Mouse (Mus musculus) ES-Bruce4 (cell line): ENCODE measurements at regions not wholly inside any gene's neighbourhood (a gene's known extent, or its start where the extent isn't known, plus 50 kb on each side); places are given as distances from the start of the nearest gene placed in this dataset.

Source experiments
- H3K27ac ChIP-seq: 2 replicates; pipeline ENCODE4 v1.5.1; 2012; ENCODE audit warnings: low read length, inconsistent platforms; ENCODE audit not compliant: insufficient read depth
- H3K27me3 ChIP-seq: 2 replicates; pipeline ENCODE4 v1.6.1; 2012; ENCODE audit warnings: mild to moderate bottlenecking, low read length, inconsistent platforms; ENCODE audit not compliant: control insufficient read depth, poor library complexity, insufficient read depth, severe bottlenecking
- H3K36me3 ChIP-seq: 2 replicates; pipeline ENCODE4 v1.6.1; 2012; ENCODE audit warnings: inconsistent platforms, mild to moderate bottlenecking, low read length, moderate library complexity; ENCODE audit not compliant: control insufficient read depth, poor library complexity, insufficient read depth, severe bottlenecking
- H3K4me1 ChIP-seq: one replicate; pipeline ENCODE4 v1.8.1; 2011; ENCODE audit warnings: low read length; ENCODE audit not compliant: control insufficient read depth, insufficient read depth
- H3K4me3 ChIP-seq: 2 replicates; pipeline ENCODE4 v1.5.1; 2011; ENCODE audit warnings: low read depth, mild to moderate bottlenecking, low read length
- H3K9ac ChIP-seq: 2 replicates; pipeline ENCODE4 v1.6.1; 2012; ENCODE audit warnings: low read depth, mild to moderate bottlenecking, inconsistent platforms; ENCODE audit not compliant: poor library complexity, severe bottlenecking
- H3K9me3 ChIP-seq: replicated peaks from 2 replicates; pipeline ENCODE4 v1.6.1; 2012; ENCODE audit warnings: mild to moderate bottlenecking, low read length, inconsistent platforms; ENCODE audit not compliant: control insufficient read depth, poor library complexity, insufficient read depth, severe bottlenecking
- CTCF ChIP-seq: IDR thresholded peaks from one replicate; pipeline ENCODE4 v1.8.1; 2011; ENCODE audit warnings: low read depth, low read length
- EP300 ChIP-seq: IDR thresholded peaks from 2 replicates; pipeline ENCODE4 v1.6.1; 2011; ENCODE audit warnings: low read depth, low read length; ENCODE audit not compliant: insufficient read depth
- POLR2A ChIP-seq: IDR thresholded peaks from one replicate; pipeline ENCODE4 v1.8.1; 2011; ENCODE audit warnings: low read length; ENCODE audit not compliant: insufficient read depth

DNA sequence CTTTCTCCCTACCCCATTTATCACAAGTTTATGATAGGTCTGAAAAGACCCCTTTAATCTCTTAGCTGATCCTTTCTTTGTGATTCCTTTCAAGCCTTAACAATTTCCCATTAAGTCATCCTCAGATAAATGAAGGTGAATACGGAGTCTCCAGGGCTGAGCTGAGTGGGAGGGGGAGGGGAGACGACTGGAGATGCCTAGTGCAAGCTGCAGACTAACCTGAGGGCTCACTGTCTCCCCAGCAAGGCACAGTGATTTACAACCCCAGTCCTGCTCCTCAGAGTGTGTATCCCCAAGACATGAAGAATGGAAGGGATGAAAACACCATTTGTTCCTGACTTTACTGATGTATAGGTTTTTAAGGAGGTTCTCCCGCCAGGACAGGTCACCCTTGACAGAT is 76.7 kb downstream of the Enc1 start:
- TF ChIP-seq POLR2A, result no peak
- no peak for TF ChIP-seq CTCF
- TF ChIP-seq EP300, result no peak
- H3K9me3 ChIP-seq, result peaks cover 6% of the 10 kb centered on the region
- no peak overlapping the region for H3K9ac ChIP-seq
- H3K36me3 ChIP-seq, result no peaks in the 10 kb centered on the region; the same call in 1 of the 2 replicates
- H3K4me3 ChIP-seq, result no peak overlapping the region
- H3K27me3 ChIP-seq, result no peaks in the 10 kb centered on the region
- H3K4me1 ChIP-seq, result peaks cover 4% of the 10 kb centered on the region
- H3K27ac ChIP-seq, result no peak overlapping the region

DNA sequence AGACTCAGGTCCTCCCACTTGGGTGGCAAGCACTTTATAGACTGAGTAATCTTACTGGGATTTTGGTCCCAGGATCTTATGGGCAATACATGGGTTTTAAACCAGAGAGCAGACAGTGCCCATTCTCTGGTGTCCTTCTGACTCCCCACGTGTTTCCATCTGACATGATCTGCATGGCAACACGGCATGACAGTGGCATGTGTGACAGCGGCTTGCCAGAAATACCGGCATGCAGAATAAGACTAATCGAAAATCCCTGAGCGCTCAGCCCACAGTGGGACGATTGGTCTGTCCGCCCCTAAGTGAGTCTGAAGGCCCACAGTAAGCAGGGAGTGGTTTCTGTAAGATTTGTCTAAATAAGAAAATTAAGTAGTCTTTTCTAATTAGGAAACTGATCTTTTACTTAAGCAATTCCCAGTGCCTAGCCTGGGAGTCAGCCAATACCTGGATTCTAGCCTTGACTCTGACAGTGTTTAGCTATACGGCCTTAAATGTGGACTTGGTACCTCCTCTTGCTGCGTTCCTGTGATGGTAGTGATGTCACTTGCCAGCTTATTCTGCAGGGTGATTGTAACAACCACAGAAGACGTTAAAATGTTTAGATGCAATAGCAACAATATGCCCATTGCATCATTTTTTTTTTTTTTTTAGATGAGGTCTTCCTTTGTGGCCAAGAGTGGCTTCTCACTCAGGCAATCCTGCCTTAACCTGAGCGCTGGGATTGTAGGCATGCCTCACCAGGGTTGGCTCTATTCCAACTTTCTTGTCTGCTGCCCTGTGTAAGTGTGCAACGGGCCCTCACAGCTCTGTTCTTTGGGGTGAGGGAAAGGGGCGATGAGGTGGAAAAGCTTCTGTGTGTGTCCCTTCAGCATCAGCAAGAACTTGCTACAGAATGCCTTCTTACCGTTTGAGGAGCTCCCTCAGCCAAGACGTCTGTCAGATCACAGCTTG is 71.8 kb downstream of the Enc1 start:
- Histone ChIP-seq H3K9ac (no peak overlapping the region), H3K36me3 (no peaks in the 10 kb centered on the region), H3K27me3 (no peaks in the 10 kb centered on the region), H3K4me3 (no peak overlapping the region), H3K27ac (no peak overlapping the region), H3K9me3 (no peaks in the 10 kb centered on the region), H3K4me1 (no peaks in the 10 kb centered on the region)
- TF ChIP-seq EP300, result no peak
- TF ChIP-seq POLR2A, result no peak
- TF ChIP-seq CTCF, result no peak

DNA sequence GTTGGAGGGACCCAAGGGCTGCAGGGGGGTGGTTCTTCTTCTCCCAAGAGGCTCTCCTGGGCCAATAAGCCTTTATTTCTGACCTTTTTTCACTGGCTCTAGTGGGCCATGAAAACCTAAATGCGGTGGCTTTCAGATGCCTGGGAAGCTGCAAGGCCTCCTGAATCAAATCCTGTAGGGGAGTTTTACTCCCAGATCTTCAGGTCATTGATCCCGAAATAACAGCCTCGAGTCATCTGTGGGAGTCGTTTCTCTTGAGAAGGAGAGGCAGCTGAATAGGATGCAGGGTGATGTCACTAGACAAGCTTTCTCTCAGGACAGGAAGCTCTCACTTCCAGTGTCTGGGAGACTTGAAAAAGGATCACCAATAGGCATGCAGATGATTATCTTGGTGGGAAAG is 70.4 kb downstream of the Enc1 start:
- H3K4me1 ChIP-seq, result no peaks in the 10 kb centered on the region
- no peaks in the 10 kb centered on the region for H3K27me3 ChIP-seq
- no peak overlapping the region for H3K27ac ChIP-seq
- no peak overlapping the region for H3K4me3 ChIP-seq
- no peaks in the 10 kb centered on the region for H3K36me3 ChIP-seq
- H3K9ac ChIP-seq, result no peak overlapping the region
- no peaks in the 10 kb centered on the region for H3K9me3 ChIP-seq
- TF ChIP-seq EP300, result no peak
- TF ChIP-seq CTCF, result no peak
- no peak for TF ChIP-seq POLR2A

DNA sequence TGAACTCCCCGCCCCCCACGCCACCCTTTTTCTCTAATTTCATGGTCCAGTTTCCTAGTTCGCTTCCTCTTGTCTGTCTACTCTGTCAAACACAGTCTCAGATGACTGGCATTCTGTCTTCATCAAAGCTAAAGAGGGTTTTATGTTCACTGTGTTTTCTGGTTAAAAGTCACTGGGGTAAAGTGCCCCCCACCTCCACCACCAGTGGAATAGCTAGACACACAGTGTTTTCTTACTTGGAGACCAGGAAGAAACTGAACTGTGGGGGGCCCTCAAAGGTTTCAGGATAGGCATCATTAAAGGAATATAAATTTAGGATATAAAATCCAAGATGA is 69.9 kb downstream of the Enc1 start:
- Histone ChIP-seq H3K9ac (no peak overlapping the region), H3K36me3 (no peaks in the 10 kb centered on the region), H3K9me3 (no peaks in the 10 kb centered on the region), H3K4me3 (no peak overlapping the region), H3K27me3 (no peaks in the 10 kb centered on the region), H3K27ac (no peak overlapping the region), H3K4me1 (no peaks in the 10 kb centered on the region)
- TF ChIP-seq CTCF, result no peak

DNA sequence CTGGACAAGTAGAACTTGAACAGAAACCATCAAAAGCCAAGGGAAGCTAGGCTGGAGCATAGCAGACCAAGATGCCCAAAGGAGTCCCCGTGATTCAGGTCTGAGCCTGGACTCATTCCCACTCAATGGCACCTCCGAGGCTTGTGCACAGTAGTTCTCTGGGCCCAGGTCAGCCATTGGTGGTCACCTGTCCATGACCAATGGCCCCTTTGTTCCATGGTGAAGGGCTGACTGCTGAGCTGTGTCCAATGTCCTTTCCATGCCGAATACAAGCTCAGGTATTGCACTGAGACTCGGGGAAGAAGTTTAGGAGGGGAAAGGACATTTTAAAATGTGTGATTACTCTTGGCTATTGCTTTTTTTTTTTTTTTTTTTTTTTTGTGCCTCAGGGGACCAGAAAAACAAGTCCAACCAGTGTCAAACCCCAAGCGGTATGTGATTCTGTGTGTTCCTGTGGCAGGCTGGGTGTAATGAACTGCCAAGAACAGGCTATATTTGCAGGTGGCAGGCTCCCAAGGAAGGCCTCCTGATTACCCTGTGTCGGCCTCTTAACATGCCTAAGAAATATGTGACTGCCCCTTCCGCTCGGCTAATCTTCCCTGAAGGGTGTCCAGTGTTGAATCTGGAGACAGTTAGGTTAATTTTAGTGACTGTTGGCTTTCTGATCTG is 69.4 kb downstream of the Enc1 start:
- Histone ChIP-seq H3K9ac (no peak overlapping the region), H3K27ac (no peak overlapping the region), H3K36me3 (no peaks in the 10 kb centered on the region), H3K4me3 (no peak overlapping the region), H3K9me3 (no peaks in the 10 kb centered on the region), H3K4me1 (no peaks in the 10 kb centered on the region), H3K27me3 (no peaks in the 10 kb centered on the region)
- TF ChIP-seq CTCF, result no peak
- no peak for TF ChIP-seq POLR2A
- TF ChIP-seq EP300, result no peak

DNA sequence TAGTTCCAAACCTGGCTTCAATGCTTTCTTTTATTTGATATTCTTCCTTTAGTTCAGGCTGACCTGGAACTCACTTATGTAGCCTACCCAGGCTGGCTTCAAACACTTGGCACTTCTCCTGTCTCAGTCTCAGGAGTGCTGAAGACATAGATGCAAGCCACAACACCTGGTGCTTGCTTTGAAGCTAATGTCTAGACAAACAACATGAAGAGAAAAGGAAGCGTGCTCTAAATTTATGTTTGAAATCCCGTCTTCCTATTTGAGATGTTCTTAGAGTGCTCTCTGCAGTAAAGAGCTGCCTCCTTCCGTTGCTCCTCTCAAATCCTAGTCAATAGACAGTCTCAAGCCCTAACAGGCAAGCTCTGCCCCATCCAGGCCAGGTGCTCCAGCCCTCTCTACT is 68.5 kb downstream of the Enc1 start:
- Histone ChIP-seq H3K9me3 (no peaks in the 10 kb centered on the region), H3K27me3 (no peaks in the 10 kb centered on the region), H3K9ac (no peak overlapping the region), H3K4me3 (no peak overlapping the region), H3K4me1 (no peaks in the 10 kb centered on the region), H3K36me3 (no peaks in the 10 kb centered on the region), H3K27ac (no peak overlapping the region)
- TF ChIP-seq POLR2A (no peak), EP300 (no peak), CTCF (no peak)
